Mouse (Mus musculus): Measurements from ENCODE around the gene Cavin4.
A peak's percentile ranks its signal among the peaks of the same experiment; 100 is the strongest.

Gene Cavin4

GRCm38 (mm10) chr4:48663271-48663670, at the start of gene Cavin4:
Gene Cavin4, plus strand, starts transcription at chr4:48663514.
- peak; percentile 32 for DNase-seq

- DNase-seq, result no peak
Observed at GRCm38 (mm10) chr4:48615483-48615882, 47.8 kb upstream of the Cavin4 start.

- DNase-seq, result no peak
Observed at GRCm38 (mm10) chr4:48617201-48617600, 46.1 kb upstream of the Cavin4 start.

GRCm38 (mm10) chr4:48620121-48620520, 43.2 kb upstream of the Cavin4 start:
- DNase-seq, result no peak

GRCm38 (mm10) chr4:48622246-48622645, 41.1 kb upstream of the Cavin4 start:
- DNase-seq, result no peak

GRCm38 (mm10) chr4:48622946-48623345, 40.4 kb upstream of the Cavin4 start:
- DNase-seq, result no peak

GRCm38 (mm10) chr4:48624961-48625360, 38.4 kb upstream of the Cavin4 start:
- DNase-seq, result no peak

GRCm38 (mm10) chr4:48625836-48626235, 37.5 kb upstream of the Cavin4 start:
- peak; percentile 14 for DNase-seq

- DNase-seq, result no peak
Observed at GRCm38 (mm10) chr4:48629445-48629844, 33.9 kb upstream of the Cavin4 start.

GRCm38 (mm10) chr4:48633529-48633928, 29.8 kb upstream of the Cavin4 start:
- DNase-seq, result no peak

- peak; percentile 18 for DNase-seq
Observed at GRCm38 (mm10) chr4:48634058-48634457, 29.3 kb upstream of the Cavin4 start.

- DNase-seq, result no peak
Observed at GRCm38 (mm10) chr4:48636831-48637230, 26.5 kb upstream of the Cavin4 start.

GRCm38 (mm10) chr4:48638132-48638531, 25.2 kb upstream of the Cavin4 start:
- DNase-seq, result no peak

- DNase-seq, result no peak
Observed at GRCm38 (mm10) chr4:48639503-48639902, 23.8 kb upstream of the Cavin4 start.

GRCm38 (mm10) chr4:48643801-48644200, 19.5 kb upstream of the Cavin4 start:
- no peak for DNase-seq

GRCm38 (mm10) chr4:48646143-48646542, 17.2 kb upstream of the Cavin4 start:
- no peak for DNase-seq

- no peak for DNase-seq
Observed at GRCm38 (mm10) chr4:48650617-48651360, 12.5 kb upstream of the Cavin4 start.

GRCm38 (mm10) chr4:48654118-48654517, 9.2 kb upstream of the Cavin4 start:
- no peak for DNase-seq

GRCm38 (mm10) chr4:48656530-48656929, 6.8 kb upstream of the Cavin4 start:
- DNase-seq, result no peak

- DNase-seq, result no peak
Observed at GRCm38 (mm10) chr4:48660144-48660543, 3.2 kb upstream of the Cavin4 start.

GRCm38 (mm10) chr4:48660619-48661575, 2.4 kb upstream of the Cavin4 start:
- no peak for DNase-seq

GRCm38 (mm10) chr4:48664021-48664420, 707 bp downstream of the Cavin4 start:
- DNase-seq, result no peak

GRCm38 (mm10) chr4:48667279-48667678, 4.0 kb downstream of the Cavin4 start:
- DNase-seq, result no peak

GRCm38 (mm10) chr4:48672915-48673314, 9.6 kb downstream of the Cavin4 start:
- DNase-seq, result no peak

Data from lung, postnatal 36 days (tissue).